Mouse (Mus musculus): ENCODE data around the gene Sapcd1. TPM values are rescaled to one million over a fixed set of nuclear protein-coding genes. Genes with fewer than 3 reads are reported as not detected.
"Not testable (repeated sequence)": the region's sequence is repeated elsewhere in the genome, so short reads cannot be mapped to it uniquely, and the experiment has no call there.

The Sapcd1 gene
- polyA plus RNA-seq, 1 experiment from 2014 or later, result 9.5 TPM

GRCm38 (mm10) chr17:35039121-35039873 is 11.5 kb upstream of the Sapcd1 start:
- Histone ChIP-seq H3K9me3 (no peaks in the 10 kb centered on the region), H3K27me3 (no peaks in the 10 kb centered on the region), H3K27ac (no peak overlapping the region), H3K9ac (no peak overlapping the region), H3K4me1 (no peaks in the 10 kb centered on the region), H3K36me3 (no peaks in the 10 kb centered on the region), H3K4me2 (replicated peaks) (no peak overlapping the region), H3K4me3 (no peak overlapping the region)
- WGBS, result 85% methylated on average over 11 of the region's 11 CpGs
- ATAC-seq (ENCODE audit: insufficient number of reproducible peaks, insufficient read depth, low FRiP score, low TSS enrichment), result no peak

- Histone ChIP-seq H3K4me2 (replicated peaks) (no peak overlapping the region), H3K4me3 (no peak overlapping the region), H3K4me1 (peaks cover 2% of the 10 kb centered on the region; the same call in 1 of the 2 replicates), H3K27me3 (no peaks in the 10 kb centered on the region), H3K9me3 (no peaks in the 10 kb centered on the region), H3K36me3 (no peaks in the 10 kb centered on the region), H3K9ac (no peak overlapping the region), H3K27ac (no peak overlapping the region)
- WGBS, result 68% methylated on average over 6 of the region's 6 CpGs
- ATAC-seq (ENCODE audit: insufficient number of reproducible peaks, insufficient read depth, low FRiP score, low TSS enrichment), result no peak
Observed at GRCm38 (mm10) chr17:35034896-35035295, 7.1 kb upstream of the Sapcd1 start.

GRCm38 (mm10) chr17:35033703-35034102 is 5.9 kb upstream of the Sapcd1 start:
- not testable (repeated sequence) for H3K27me3 ChIP-seq; H3K36me3 ChIP-seq; ATAC-seq (ENCODE audit: insufficient number of reproducible peaks, insufficient read depth, low FRiP score, low TSS enrichment); H3K4me3 ChIP-seq; H3K9me3 ChIP-seq; H3K4me2 ChIP-seq (replicated peaks); H3K27ac ChIP-seq; H3K4me1 ChIP-seq; H3K9ac ChIP-seq
- 79% methylated on average over 1 of the region's 1 CpGs for WGBS

GRCm38 (mm10) chr17:35032323-35032870 is 4.6 kb upstream of the Sapcd1 start:
- Histone ChIP-seq H3K4me1 (peaks cover 11% of the 10 kb centered on the region), H3K36me3 (no peaks in the 10 kb centered on the region), H3K27me3 (no peaks in the 10 kb centered on the region), H3K27ac (no peak overlapping the region), H3K4me3 (no peak overlapping the region), H3K9ac (no peak overlapping the region), H3K4me2 (replicated peaks) (no peak overlapping the region), H3K9me3 (no peaks in the 10 kb centered on the region)
- WGBS, result 72% methylated on average over 8 of the region's 8 CpGs
- ATAC-seq (ENCODE audit: insufficient number of reproducible peaks, insufficient read depth, low FRiP score, low TSS enrichment), result no peak

- Histone ChIP-seq H3K4me3 (no peak overlapping the region), H3K27ac (no peak overlapping the region), H3K27me3 (no peaks in the 10 kb centered on the region), H3K4me2 (replicated peaks) (no peak overlapping the region), H3K4me1 (peaks cover 14% of the 10 kb centered on the region), H3K36me3 (no peaks in the 10 kb centered on the region), H3K9me3 (no peaks in the 10 kb centered on the region), H3K9ac (no peak overlapping the region)
- WGBS, result 86% methylated on average over 7 of the region's 7 CpGs
- ATAC-seq (ENCODE audit: insufficient number of reproducible peaks, insufficient read depth, low FRiP score, low TSS enrichment), result no peak
Observed at GRCm38 (mm10) chr17:35031880-35032279, 4.1 kb upstream of the Sapcd1 start.

- H3K4me2 ChIP-seq (replicated peaks), result no peak overlapping the region
- H3K27me3 ChIP-seq, result no peaks in the 10 kb centered on the region
- H3K4me1 ChIP-seq, result peaks cover 17% of the 10 kb centered on the region
- no peaks in the 10 kb centered on the region for H3K9me3 ChIP-seq
- no peak for ATAC-seq (ENCODE audit: insufficient number of reproducible peaks, insufficient read depth, low FRiP score, low TSS enrichment)
- peak overlapping the region; percentile 8; the same call in 1 of the 2 replicates for H3K9ac ChIP-seq
- H3K36me3 ChIP-seq, result no peaks in the 10 kb centered on the region
- H3K27ac ChIP-seq, result no peak overlapping the region
- 91% methylated on average over 11 of the region's 11 CpGs for WGBS
- H3K4me3 ChIP-seq, result no peak overlapping the region
Observed at GRCm38 (mm10) chr17:35031272-35031671, 3.5 kb upstream of the Sapcd1 start.

GRCm38 (mm10) chr17:35029691-35030532 is 2.1 kb upstream of the Sapcd1 start:
- Histone ChIP-seq H3K27me3 (no peaks in the 10 kb centered on the region), H3K9me3 (no peaks in the 10 kb centered on the region), H3K36me3 (no peaks in the 10 kb centered on the region), H3K4me3 (no peak overlapping the region), H3K9ac (no peak overlapping the region), H3K4me2 (replicated peaks) (no peak overlapping the region; the same call in 1 of the 2 replicates), H3K4me1 (peaks cover 19% of the 10 kb centered on the region), H3K27ac (no peak overlapping the region)
- 32% methylated on average over 19 of the region's 19 CpGs for WGBS
- ATAC-seq (ENCODE audit: insufficient number of reproducible peaks, insufficient read depth, low FRiP score, low TSS enrichment), result no peak

- no peak for ATAC-seq (ENCODE audit: insufficient number of reproducible peaks, insufficient read depth, low FRiP score, low TSS enrichment)
- H3K27ac ChIP-seq, result no peak overlapping the region
- no peaks in the 10 kb centered on the region for H3K27me3 ChIP-seq
- no peak overlapping the region for H3K9ac ChIP-seq
- H3K4me2 ChIP-seq (replicated peaks), result no peak overlapping the region
- no peaks in the 10 kb centered on the region for H3K36me3 ChIP-seq
- peaks cover 25% of the 10 kb centered on the region for H3K4me1 ChIP-seq
- 71% methylated on average over 2 of the region's 2 CpGs for WGBS
- H3K9me3 ChIP-seq, result no peaks in the 10 kb centered on the region
- H3K4me3 ChIP-seq, result no peak overlapping the region
Observed at GRCm38 (mm10) chr17:35028315-35028714, 499 bp upstream of the Sapcd1 start.

GRCm38 (mm10) chr17:35026206-35026605 is 1.6 kb downstream of the Sapcd1 start:
- no peak for ATAC-seq (ENCODE audit: insufficient number of reproducible peaks, insufficient read depth, low FRiP score, low TSS enrichment)
- H3K27me3 ChIP-seq, result no peaks in the 10 kb centered on the region
- 80% methylated on average over 5 of the region's 5 CpGs for WGBS
- H3K4me1 ChIP-seq, result peaks cover 32% of the 10 kb centered on the region
- H3K4me2 ChIP-seq (replicated peaks), result no peak overlapping the region
- H3K4me3 ChIP-seq, result no peak overlapping the region
- H3K9ac ChIP-seq, result no peak overlapping the region
- no peaks in the 10 kb centered on the region for H3K9me3 ChIP-seq
- H3K27ac ChIP-seq, result peak overlapping the region; percentile 58; the same call in 1 of the 2 replicates
- H3K36me3 ChIP-seq, result no peaks in the 10 kb centered on the region

GRCm38 (mm10) chr17:35024691-35025488 is 2.9 kb downstream of the Sapcd1 start:
- Histone ChIP-seq H3K4me3 (no peak overlapping the region), H3K4me2 (replicated peaks) (no peak overlapping the region), H3K27ac (no peak overlapping the region), H3K9me3 (no peaks in the 10 kb centered on the region), H3K9ac (no peak overlapping the region), H3K36me3 (no peaks in the 10 kb centered on the region), H3K4me1 (peaks cover 34% of the 10 kb centered on the region), H3K27me3 (no peaks in the 10 kb centered on the region)
- ATAC-seq (ENCODE audit: insufficient number of reproducible peaks, insufficient read depth, low FRiP score, low TSS enrichment), result no peak
- 56% methylated on average over 10 of the region's 10 CpGs for WGBS

- Histone ChIP-seq H3K9me3 (no peaks in the 10 kb centered on the region), H3K27me3 (no peaks in the 10 kb centered on the region), H3K36me3 (no peaks in the 10 kb centered on the region), H3K9ac (no peak overlapping the region), H3K4me2 (replicated peaks) (no peak overlapping the region), H3K27ac (no peak overlapping the region), H3K4me1 (peaks cover 29% of the 10 kb centered on the region), H3K4me3 (no peak overlapping the region)
- ATAC-seq (ENCODE audit: insufficient number of reproducible peaks, insufficient read depth, low FRiP score, low TSS enrichment), result no peak
- 73% methylated on average over 13 of the region's 13 CpGs for WGBS
Observed at GRCm38 (mm10) chr17:35024261-35024660, 3.6 kb downstream of the Sapcd1 start.
